Mouse (Mus musculus) MEL (cell line): ENCODE measurements around the gene Gm38431. TPM values are rescaled to one million over a fixed set of nuclear protein-coding genes. Genes with fewer than 3 reads are reported as not detected.

ENCODE experiments used
- DNase-seq: peaks from one replicate; pipeline ENCODE4 v3.0.0; 2011; ENCODE audit warnings: low read depth, low spot score
- H3K27ac ChIP-seq: 2 replicates; pipeline ENCODE4 v1.5.1; 2012; ENCODE audit warnings: low read depth, mild to moderate bottlenecking, control low read depth, low read length, moderate library complexity; ENCODE audit not compliant: control insufficient read depth
- H3K27me3 ChIP-seq, 2 experiments: fragments of 150-350 bp in 1 of 2; sonication (generic) in 1 of 2; 2 replicates each; pipeline ENCODE4 v1.6.1; 2012; ENCODE audit warnings: low read length in 2 of 2, mild to moderate bottlenecking in 2 of 2, improper control_type of control experiment in 1 of 2, moderate library complexity in 1 of 2; ENCODE audit not compliant: insufficient read depth in 2 of 2, control insufficient read depth in 1 of 2
- H3K36me3 ChIP-seq, 2 experiments: 2 replicates each; pipeline ENCODE4 v1.6.1; 2012 to 2014; ENCODE audit warnings: low read length in 2 of 2, improper control_type of control experiment in 1 of 2, inconsistent platforms in 1 of 2, mild to moderate bottlenecking in 1 of 2; ENCODE audit not compliant: insufficient read depth in 2 of 2, control insufficient read depth in 1 of 2
- H3K4me1 ChIP-seq, 2 experiments: fragments of 150-350 bp in 1 of 2; sonication (generic) in 1 of 2; 2 replicates each; pipeline ENCODE4 v1.6.1; 2012; ENCODE audit warnings: low read length in 2 of 2, improper control_type of control experiment in 1 of 2, mild to moderate bottlenecking in 1 of 2; ENCODE audit not compliant: insufficient read depth in 2 of 2, control insufficient read depth in 1 of 2
- H3K4me3 ChIP-seq, 2 experiments: fragments of 150-350 bp in 1 of 2; sonication (generic) in 1 of 2; 2 replicates each; pipeline ENCODE4 v1.5.1; 2012; ENCODE audit warnings: low read depth in 2 of 2, low read length in 2 of 2, mild to moderate bottlenecking in 2 of 2, moderate library complexity in 2 of 2, control low read depth in 1 of 2, improper control_type of control experiment in 1 of 2; ENCODE audit not compliant: control insufficient read depth in 1 of 2, insufficient read depth in 1 of 2
- H3K79me2 ChIP-seq: 2 replicates; pipeline ENCODE4 v1.6.1; 2012; ENCODE audit warnings: mild to moderate bottlenecking, low read length, moderate library complexity; ENCODE audit not compliant: control insufficient read depth, poor library complexity, insufficient read depth
- H3K9ac ChIP-seq: 2 replicates; pipeline ENCODE4 v1.6.1; 2012; ENCODE audit warnings: low read depth, mild to moderate bottlenecking, control low read depth, low read length, moderate library complexity; ENCODE audit not compliant: control insufficient read depth, poor library complexity, severe bottlenecking
- H3K9me3 ChIP-seq: fragments of 150-350 bp; sonication (generic); replicated peaks from 2 replicates; pipeline ENCODE4 v1.6.1; 2012; ENCODE audit warnings: mild to moderate bottlenecking, low read length, improper control_type of control experiment, moderate library complexity; ENCODE audit not compliant: insufficient read depth
- BHLHE40 ChIP-seq: IDR thresholded peaks from 2 replicates; pipeline ENCODE4 v1.6.1; 2012; ENCODE audit warnings: low read depth, mild to moderate bottlenecking, inconsistent platforms, low read length, improper control_type of control experiment, borderline replicate concordance
- CHD2 ChIP-seq: IDR thresholded peaks from 2 replicates; pipeline ENCODE4 v1.6.1; 2011; ENCODE audit warnings: low read length, improper control_type of control experiment
- E2F4 ChIP-seq: IDR thresholded peaks from 2 replicates; pipeline ENCODE4 v1.6.1; 2011; ENCODE audit warnings: low read depth, low read length, improper control_type of control experiment, borderline replicate concordance
- ELF1 ChIP-seq: IDR thresholded peaks from 2 replicates; pipeline ENCODE4 v1.6.1; 2014; ENCODE audit warnings: low read depth, mild to moderate bottlenecking, inconsistent platforms, low read length, improper control_type of control experiment, moderate library complexity
- EP300 ChIP-seq, 2 experiments: IDR thresholded peaks; 2 replicates each; pipeline ENCODE4 v1.6.1; 2011; ENCODE audit warnings: improper control_type of control experiment in 2 of 2, low read length in 2 of 2, low read depth in 1 of 2, mild to moderate bottlenecking in 1 of 2
- ETS1 ChIP-seq: IDR thresholded peaks from 2 replicates; pipeline ENCODE4 v1.6.1; 2012; ENCODE audit warnings: low read depth, mild to moderate bottlenecking, inconsistent platforms, low read length, improper control_type of control experiment, moderate library complexity
- GABPA ChIP-seq: IDR thresholded peaks from 2 replicates; pipeline ENCODE4 v1.6.1; 2012; ENCODE audit warnings: low read depth, mild to moderate bottlenecking, inconsistent platforms, low read length, improper control_type of control experiment, moderate library complexity
- GATA1 ChIP-seq: IDR thresholded peaks from 2 replicates; pipeline ENCODE4 v1.6.1; 2011; ENCODE audit warnings: low read depth, low read length, improper control_type of control experiment
- HCFC1 ChIP-seq: IDR thresholded peaks from 2 replicates; pipeline ENCODE4 v1.6.1; 2012; ENCODE audit warnings: low read depth, mild to moderate bottlenecking, inconsistent platforms, low read length, improper control_type of control experiment, moderate library complexity
- JUND ChIP-seq: IDR thresholded peaks from 2 replicates; pipeline ENCODE4 v1.6.1; 2011; ENCODE audit warnings: low read depth, mild to moderate bottlenecking, improper control_type of control experiment, low read length
- KAT2A ChIP-seq: conservative IDR thresholded peaks from 2 replicates; pipeline ENCODE4 v1.6.1; 2012; ENCODE audit warnings: low read depth, low read length, improper control_type of control experiment, inconsistent platforms
- MAFK ChIP-seq: IDR thresholded peaks from 2 replicates; pipeline ENCODE4 v1.6.1; 2011; ENCODE audit warnings: low read depth, mild to moderate bottlenecking, low read length, improper control_type of control experiment, borderline replicate concordance
- MAX ChIP-seq: IDR thresholded peaks from 2 replicates; pipeline ENCODE4 v1.6.1; 2011; ENCODE audit warnings: low read length, improper control_type of control experiment
- MAZ ChIP-seq: IDR thresholded peaks from 2 replicates; pipeline ENCODE4 v1.6.1; 2012; ENCODE audit warnings: low read depth, mild to moderate bottlenecking, inconsistent platforms, low read length, improper control_type of control experiment
- MXI1 ChIP-seq: IDR thresholded peaks from 2 replicates; pipeline ENCODE4 v1.6.1; 2011; ENCODE audit warnings: mild to moderate bottlenecking, low read depth, low read length, improper control_type of control experiment
- MYB ChIP-seq: IDR thresholded peaks from 2 replicates; pipeline ENCODE4 v1.6.1; 2011; ENCODE audit warnings: mild to moderate bottlenecking, low read depth, low read length, improper control_type of control experiment
- MYC ChIP-seq: IDR thresholded peaks from 2 replicates; pipeline ENCODE4 v1.6.1; 2011; ENCODE audit warnings: low read depth, mild to moderate bottlenecking, low read length, improper control_type of control experiment, moderate library complexity
- NELFE ChIP-seq: IDR thresholded peaks from 2 replicates; pipeline ENCODE4 v1.6.1; 2011; ENCODE audit warnings: low read depth, low read length, improper control_type of control experiment
- POLR2A ChIP-seq, 2 experiments: IDR thresholded peaks; 2 replicates each; pipeline ENCODE4 v1.6.1; 2011 to 2012; ENCODE audit warnings: low read length in 2 of 2, mild to moderate bottlenecking in 2 of 2, control low read depth in 1 of 2, improper control_type of control experiment in 1 of 2, low read depth in 1 of 2, moderate library complexity in 1 of 2; ENCODE audit not compliant: control insufficient read depth in 1 of 2, insufficient read depth in 1 of 2, poor library complexity in 1 of 2
- POLR2AphosphoS2 ChIP-seq: IDR thresholded peaks from 2 replicates; pipeline ENCODE4 v1.6.1; 2011; ENCODE audit warnings: low read length, improper control_type of control experiment
- POLR2AphosphoS5 ChIP-seq: IDR thresholded peaks from 2 replicates; pipeline ENCODE4 v1.6.1; 2012; ENCODE audit warnings: low read depth, borderline replicate concordance, mild to moderate bottlenecking, inconsistent platforms, low read length, moderate library complexity, mixed read lengths
- RAD21 ChIP-seq: IDR thresholded peaks from 2 replicates; pipeline ENCODE4 v1.6.1; 2011; ENCODE audit warnings: mild to moderate bottlenecking, low read depth, low read length, improper control_type of control experiment
- SIN3A ChIP-seq: IDR thresholded peaks from 2 replicates; pipeline ENCODE4 v1.6.1; 2012; ENCODE audit warnings: low read length, improper control_type of control experiment, inconsistent platforms
- SMC3 ChIP-seq: IDR thresholded peaks from 2 replicates; pipeline ENCODE4 v1.6.1; 2011; ENCODE audit warnings: low read depth, low read length, improper control_type of control experiment
- TAL1 ChIP-seq: IDR thresholded peaks from 2 replicates; pipeline ENCODE4 v1.6.1; 2012; ENCODE audit warnings: mild to moderate bottlenecking, inconsistent platforms, low read length, moderate library complexity, mixed read lengths
- TCF12 ChIP-seq: IDR thresholded peaks from 2 replicates; pipeline ENCODE4 v1.6.1; 2014; ENCODE audit warnings: low read depth, mild to moderate bottlenecking, inconsistent platforms, low read length, improper control_type of control experiment, moderate library complexity
- UBTF ChIP-seq: IDR thresholded peaks from 2 replicates; pipeline ENCODE4 v1.6.1; 2012; ENCODE audit warnings: low read depth, mild to moderate bottlenecking, inconsistent platforms, low read length, improper control_type of control experiment, moderate library complexity, borderline replicate concordance; ENCODE audit not compliant: insufficient read depth
- USF1 ChIP-seq: IDR thresholded peaks from 2 replicates; pipeline ENCODE4 v1.6.1; 2014; ENCODE audit warnings: low read depth, mild to moderate bottlenecking, inconsistent platforms, low read length, improper control_type of control experiment, moderate library complexity
- USF2 ChIP-seq, 2 experiments: IDR thresholded peaks; 2 replicates each; pipeline ENCODE4 v1.6.1; 2011 to 2012; ENCODE audit warnings: improper control_type of control experiment in 2 of 2, low read length in 2 of 2, borderline replicate concordance in 1 of 2, inconsistent platforms in 1 of 2, low read depth in 1 of 2, mild to moderate bottlenecking in 1 of 2; ENCODE audit not compliant: insufficient read depth in 1 of 2
- ZKSCAN1 ChIP-seq: IDR thresholded peaks from 2 replicates; pipeline ENCODE4 v1.6.1; 2012; ENCODE audit warnings: low read depth, mild to moderate bottlenecking, inconsistent platforms, low read length, improper control_type of control experiment, moderate library complexity
- ZMIZ1 ChIP-seq: IDR thresholded peaks from 2 replicates; pipeline ENCODE4 v1.6.1; 2012; ENCODE audit warnings: low read depth, mild to moderate bottlenecking, inconsistent platforms, low read length, improper control_type of control experiment, moderate library complexity
- ZNF384 ChIP-seq: IDR thresholded peaks from 2 replicates; pipeline ENCODE4 v1.6.1; 2012; ENCODE audit warnings: low read depth, mild to moderate bottlenecking, inconsistent platforms, low read length, improper control_type of control experiment
- polyA plus RNA-seq, 2 experiments: library from polyadenylated mRNA; stranded (reverse) in 1 of 2; unstranded in 1 of 2; fragments of >175 nt in 1 of 2; fragments of >200 nt in 1 of 2; gene quantifications; 2 replicates each; pipeline versions ENCODE4 v1.2.1 to v1.2.4; 2012; ENCODE audit warnings: low replicate concordance in 2 of 2, low read depth in 1 of 2; ENCODE audit not compliant: insufficient read length in 2 of 2, insufficient read depth in 1 of 2, missing spikeins in 1 of 2
- total RNA-seq: library from RNA; depleted of rRNA; stranded (reverse); fragments of 300-350 nt; gene quantifications from 2 replicates; pipeline ENCODE4 v1.2.3, GENCODE M21; 2012

Gm38431 gene
- total and polyA plus RNA-seq, 3 experiments: 38.9 to 191 (median 42.1) TPM

DNA sequence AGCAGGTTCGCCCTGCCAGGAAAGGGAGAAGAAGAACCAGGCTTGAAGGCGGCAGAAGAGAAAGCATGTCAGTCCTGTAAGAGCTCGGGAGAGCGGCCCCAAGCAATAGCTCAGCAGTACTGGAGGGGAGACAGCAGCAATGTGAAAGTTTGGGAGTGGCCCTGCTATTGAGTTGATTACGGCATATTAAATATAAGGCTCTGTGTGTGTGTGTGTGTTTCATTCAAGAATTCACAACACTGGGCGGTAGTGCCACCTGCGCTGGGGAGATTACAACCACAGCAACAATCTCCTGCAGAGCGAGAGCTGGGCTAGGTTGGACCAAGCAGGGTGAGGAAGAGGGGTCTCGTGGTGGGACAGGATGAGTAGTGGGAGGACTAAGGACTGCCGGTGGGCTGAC is 40.2 kb downstream of the Gm38431 start (continued):
- peak; percentile 92 for TF ChIP-seq ETS1
- TF ChIP-seq KAT2A: no peak
- peak; percentile 13; the same call in 1 of the 2 replicates for TF ChIP-seq USF1
- TF ChIP-seq GABPA: 0 out of 2 replicates have a peak, but pooled peaks have one; percentile 0
- no peak; the same call in 1 of the 2 replicates for TF ChIP-seq MAFK
- TF ChIP-seq POLR2AphosphoS5: no peak
- TF ChIP-seq MYB: no peak; the same call in 1 of the 2 replicates
- 0 out of 2 replicates have a peak, but pooled peaks have one; percentile 26 for TF ChIP-seq ZKSCAN1
- TF ChIP-seq ZNF384: no peak
- peak; percentile 91 to 93 for TF ChIP-seq EP300 (IDR thresholded peaks at IDR 0.05; ENCODE audit: low read depth in 1 of 2, low read length in 2 of 2)
- TF ChIP-seq USF2 (IDR thresholded peaks at IDR 0.05; ENCODE audit: borderline replicate concordance in 1 of 2, insufficient read depth in 1 of 2, low read depth in 1 of 2, low read length in 2 of 2): no peak
- TF ChIP-seq CHD2: no peak; the same call in 1 of the 2 replicates
- no peak for TF ChIP-seq POLR2AphosphoS2
- peak; percentile 76 for TF ChIP-seq MAX
- peak; percentile 24; the same call in 1 of the 2 replicates for TF ChIP-seq SMC3
- TF ChIP-seq RAD21: no peak; the same call in 1 of the 2 replicates
- peak; percentile 93 for TF ChIP-seq GATA1
- no peak for TF ChIP-seq JUND
- peak; percentile 27; the same call in 1 of the 2 replicates for TF ChIP-seq NELFE
- TF ChIP-seq ZMIZ1: 0 out of 2 replicates have a peak, but pooled peaks have one; percentile 44

- DNase-seq: no peak
- H3K36me3 ChIP-seq: peaks cover 0 to 37% of the 10 kb centered on the region in 2 experiments; a peak in 2 of 4 replicates
- H3K4me1 ChIP-seq: peaks cover 25 to 37% of the 10 kb centered on the region in 2 experiments
- no peaks in the 10 kb centered on the region for H3K9me3 ChIP-seq
- H3K79me2 ChIP-seq: no peaks in the 10 kb centered on the region
- no peak overlapping the region for H3K4me3 ChIP-seq
- no peaks in the 10 kb centered on the region for H3K27me3 ChIP-seq
- H3K27ac ChIP-seq: no peak overlapping the region
- no peak overlapping the region for H3K9ac ChIP-seq
- TF ChIP-seq USF1: peak; percentile 55; the same call in 1 of the 2 replicates
- no peak; the same call in 1 of the 2 replicates for TF ChIP-seq BHLHE40
- peak; percentile 29; the same call in 1 of the 2 replicates for TF ChIP-seq MYC
- TF ChIP-seq RAD21: no peak
- no peak for TF ChIP-seq ZMIZ1
- TF ChIP-seq MYB: no peak
- TF ChIP-seq E2F4: no peak
- TF ChIP-seq ELF1: no peak
- TF ChIP-seq UBTF: no peak
- no peak for TF ChIP-seq SMC3
- peak; percentile 56; the same call in 1 of the 2 replicates for TF ChIP-seq SIN3A
- TF ChIP-seq JUND: no peak
- TF ChIP-seq MAZ: no peak
- peak in 1 of 2 experiments; percentile 58; a peak in 1 of 4 replicates for TF ChIP-seq EP300 (IDR thresholded peaks at IDR 0.05; ENCODE audit: low read depth in 1 of 2, low read length in 2 of 2)
- no peak for TF ChIP-seq POLR2AphosphoS2
- TF ChIP-seq HCFC1: no peak
- TF ChIP-seq GATA1: no peak
- 0 out of 2 replicates have a peak, but pooled peaks have one; percentile 26 for TF ChIP-seq NELFE
- peak; percentile 64; the same call in 1 of the 2 replicates for TF ChIP-seq MXI1
- peak; percentile 23; the same call in 1 of the 2 replicates for TF ChIP-seq MAX
- 0 out of 2 replicates have a peak, but pooled peaks have one; percentile 9 for TF ChIP-seq TCF12
- TF ChIP-seq MAFK: no peak
- TF ChIP-seq KAT2A: no peak
- TF ChIP-seq TAL1: no peak
- no peak for TF ChIP-seq CHD2
- TF ChIP-seq POLR2A (IDR thresholded peaks at IDR 0.05; ENCODE audit: control insufficient read depth in 1 of 2, insufficient read depth in 1 of 2, low read depth in 1 of 2, low read length in 2 of 2, poor library complexity in 1 of 2): no peak
- no peak for TF ChIP-seq GABPA
Observed at GRCm38 (mm10) chr9:21045235-21045634, 46.6 kb downstream of the Gm38431 start.
